Mouse (Mus musculus): Measurements from ENCODE around the gene Wapl.

DNA sequence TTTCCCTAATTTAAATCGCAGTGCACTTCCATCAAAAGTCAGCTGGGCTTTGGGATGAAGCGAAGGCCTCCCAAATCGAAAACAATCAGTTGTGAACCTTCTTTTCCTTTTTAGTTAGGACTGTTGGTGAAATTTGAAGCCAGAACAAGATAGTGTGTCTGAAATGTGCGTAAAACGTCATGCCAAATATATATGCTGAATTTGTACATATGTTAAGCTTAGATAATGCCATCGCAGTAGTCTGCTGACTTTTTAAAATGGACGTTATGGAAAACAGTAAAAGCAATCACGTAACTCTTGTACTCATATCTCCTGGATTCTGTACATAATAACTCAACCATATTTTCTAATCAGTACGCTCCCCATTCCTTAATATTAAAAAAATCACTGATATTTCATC is 1.2 kb downstream of the Wapl start:
- no peak for TF ChIP-seq CTCF (IDR thresholded peaks at IDR 0.05; ENCODE audit: borderline replicate concordance, insufficient read depth, low read depth, low read length)
- no peak for TF ChIP-seq POLR2A (IDR thresholded peaks at IDR 0.05; ENCODE audit: borderline replicate concordance, insufficient read depth, low read length)
